Mouse (Mus musculus): ENCODE data around the gene Hmox2. TPM values are rescaled to one million over a fixed set of nuclear protein-coding genes. Genes with fewer than 3 reads are reported as not detected.

Hmox2 gene
- polyA plus RNA-seq, 3 experiments from 2014 or later, result 97.9 to 114 (median 103) TPM

DNA sequence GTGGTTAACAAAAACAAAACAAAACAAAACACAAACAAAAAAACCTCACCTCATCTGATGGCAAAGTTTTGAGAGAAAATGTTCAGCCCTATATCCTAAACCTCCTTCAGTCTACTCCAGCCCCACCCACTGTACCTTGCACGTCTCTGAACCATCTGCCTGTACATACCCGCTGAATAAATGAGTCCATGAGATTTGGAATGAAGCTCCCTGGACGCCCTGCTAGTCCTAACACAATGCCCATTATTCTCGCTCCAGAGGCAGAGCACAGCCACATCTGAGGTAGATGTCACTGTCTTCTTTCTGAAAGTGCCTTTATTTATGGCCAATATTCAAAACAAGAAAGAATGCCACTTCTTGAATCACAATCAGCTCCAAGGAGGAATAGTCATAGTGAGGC, 59.5 kb downstream of the Hmox2 start:
- ATAC-seq, result no peak

DNA sequence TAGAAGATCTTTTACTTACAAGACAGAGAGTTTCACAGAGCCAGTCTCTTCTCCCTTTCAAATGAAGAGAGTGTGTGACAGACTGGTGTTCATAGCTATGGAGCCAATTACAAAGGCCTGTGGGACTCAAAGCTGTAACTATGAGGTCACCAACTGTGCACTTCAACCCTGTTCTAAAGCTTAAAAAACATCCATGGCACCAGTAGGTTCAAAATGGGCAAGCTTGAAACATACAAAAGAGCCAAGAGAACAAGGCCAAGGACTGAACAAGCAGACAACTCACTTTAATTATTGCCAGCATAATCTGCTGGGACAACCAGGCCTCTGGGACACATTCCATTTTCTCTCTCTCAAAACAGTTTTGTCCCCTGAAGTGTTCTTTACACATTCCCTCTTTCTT, 62.0 kb downstream of the Hmox2 start:
- ATAC-seq, result no peak

DNA sequence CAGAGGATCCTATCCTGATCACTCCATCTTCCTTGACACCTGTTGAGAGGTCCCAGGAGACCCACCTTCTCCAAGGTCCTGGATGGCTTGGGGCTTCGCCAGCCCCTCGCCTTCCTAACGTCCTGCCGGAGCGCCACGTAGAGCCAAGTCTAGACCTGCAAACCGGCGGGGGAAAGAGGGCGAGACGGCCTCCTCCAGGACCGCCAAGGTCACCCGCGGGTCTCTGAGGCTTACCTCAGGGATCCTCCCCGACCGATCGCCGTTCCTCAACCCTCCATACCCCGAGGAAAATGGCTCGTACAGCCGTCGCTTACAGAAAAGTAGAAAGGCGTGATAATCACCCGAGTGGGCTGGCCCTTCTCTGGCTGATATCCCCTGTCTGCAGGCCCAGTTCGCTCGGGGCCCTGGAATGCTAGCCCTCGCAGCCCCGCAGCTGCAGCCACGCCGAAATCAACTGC, 63.2 kb downstream of the Hmox2 start:
- peak; percentile 3 for ATAC-seq

DNA sequence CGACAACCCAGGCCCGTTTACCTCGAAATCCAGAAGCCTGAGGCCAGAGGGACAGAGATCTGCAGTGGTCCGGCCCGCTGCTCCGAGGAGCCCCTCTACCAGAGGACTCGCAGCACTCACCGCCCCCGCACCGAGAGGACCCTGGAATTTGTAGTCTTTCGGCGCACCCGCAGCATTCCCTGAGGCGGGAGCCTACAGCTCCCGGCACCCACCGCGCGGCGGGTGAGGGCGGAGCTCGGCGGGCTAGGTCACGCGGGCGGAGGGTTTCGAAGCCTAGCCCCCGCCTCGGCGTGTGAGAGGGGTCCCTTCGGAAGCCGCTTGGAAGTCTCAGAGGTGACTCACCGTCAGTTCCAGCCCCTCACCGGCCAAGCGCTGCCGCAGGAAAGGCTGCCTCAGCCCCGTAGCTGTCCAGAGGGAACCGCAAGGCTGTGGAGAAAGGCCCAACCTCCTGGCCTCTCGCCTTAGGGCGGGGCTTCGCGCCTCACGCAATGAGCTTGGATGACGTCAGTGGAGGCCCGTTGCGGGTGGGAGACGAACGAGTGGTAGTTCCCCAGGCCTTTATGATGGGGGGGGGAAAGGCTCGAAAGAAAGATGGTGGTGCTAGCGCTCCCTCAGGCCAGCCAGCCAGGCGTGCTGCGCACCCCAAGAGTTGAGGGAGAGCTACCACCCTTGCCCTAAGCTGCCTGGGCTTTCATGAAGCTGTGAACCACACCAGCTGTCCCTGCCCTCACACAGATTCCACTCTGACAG, 63.8 kb downstream of the Hmox2 start, which contains the start of gene Cdip1:
Gene Cdip1 (minus strand): TSS at position 483 of the 750 bp plus-strand sequence.
- ATAC-seq, result peak; percentile 92

DNA sequence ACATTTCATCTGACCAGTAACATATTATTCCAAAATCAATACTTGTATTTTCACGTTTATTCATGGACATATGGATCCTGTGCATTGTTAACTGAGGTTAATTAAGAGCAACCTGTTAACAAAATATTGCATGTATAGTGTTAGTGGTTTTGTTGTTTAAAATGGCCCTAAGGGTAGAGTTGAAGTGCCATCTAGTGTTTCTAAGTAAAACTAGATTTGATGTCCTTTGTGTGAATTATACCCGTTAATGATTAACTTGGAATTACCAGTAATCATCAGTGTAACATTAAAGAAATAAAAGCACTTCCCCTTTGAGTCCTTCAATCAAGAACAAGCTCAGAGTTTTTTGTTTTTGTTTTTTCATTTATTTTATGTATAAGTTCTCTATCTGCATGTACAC, 65.2 kb downstream of the Hmox2 start:
- ATAC-seq, result no peak

DNA sequence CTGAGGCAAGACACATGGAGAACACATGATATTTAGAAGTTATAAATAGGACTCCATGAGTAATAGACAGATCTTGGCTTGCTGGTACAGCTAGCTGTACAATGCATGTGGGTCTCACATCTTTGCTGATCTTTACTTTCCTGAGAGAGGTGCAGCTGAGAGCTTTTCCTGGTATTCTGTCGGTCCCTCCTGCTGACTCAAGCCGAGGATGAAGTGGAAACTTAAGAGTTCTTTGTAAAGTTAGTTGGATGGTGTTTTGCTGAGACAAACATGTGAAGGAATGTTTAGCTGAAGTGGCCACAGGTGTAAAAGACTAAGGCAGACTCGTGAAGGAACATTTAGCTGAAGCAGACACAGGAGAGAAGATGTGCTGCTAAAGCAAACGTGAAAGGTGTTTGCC, 70.5 kb downstream of the Hmox2 start:
- no peak for ATAC-seq

Other genes with a start within 250 kb of the Hmox2 start
- under 1 TPM in 2 of 3 experiments, not detected in 1; 0.12 to 0.73 TPM for gene Srl, start 184.5 kb upstream of the Hmox2 start, polyA plus RNA-seq (2017; shearing (Covaris generic))
- 1 to 10 TPM; 3.1 to 5.8 (median 4.2) TPM for gene Tfap4, start 166.5 kb upstream of the Hmox2 start, polyA plus RNA-seq (2017; shearing (Covaris generic))
- gene Glis2, start 131.6 kb upstream of the Hmox2 start, polyA plus RNA-seq (2017; shearing (Covaris generic)), result under 1 TPM; 0.15 to 0.36 (median 0.16) TPM
- 10 to 100 TPM; 17.3 to 41.9 (median 31.7) TPM for gene Pam16, start 101.4 kb upstream of the Hmox2 start, polyA plus RNA-seq (2017; shearing (Covaris generic))
- 1 to 10 TPM in 1 of 3 experiments, under 1 TPM in 2; 0.78 to 1.6 (median 0.84) TPM for gene Vasn, start 86.4 kb upstream of the Hmox2 start, polyA plus RNA-seq (2017; shearing (Covaris generic))
- 10 to 100 TPM; 21.1 to 28.7 (median 25.3) TPM for gene Dnaja3, start 86.4 kb upstream of the Hmox2 start, polyA plus RNA-seq (2017; shearing (Covaris generic))
- 100 to 1,000 TPM in 2 of 3 experiments, 10 to 100 TPM in 1; 94.9 to 137 (median 111) TPM for gene Coro7, start 46.6 kb upstream of the Hmox2 start, polyA plus RNA-seq (2017; shearing (Covaris generic))
- 10 to 100 TPM; 10.0 to 36.5 (median 16.6) TPM for gene Nmral1, start 7.0 kb upstream of the Hmox2 start, polyA plus RNA-seq (2017; shearing (Covaris generic))
- 10 to 100 TPM; 15.0 to 43.1 (median 36.6) TPM for gene Cdip1, start 63.9 kb downstream of the Hmox2 start, polyA plus RNA-seq (2017; shearing (Covaris generic))
- 1 to 10 TPM in 2 of 3 experiments, under 1 TPM in 1; 0.79 to 2.9 (median 1.3) TPM for gene 4930562C15Rik, start 109.1 kb downstream of the Hmox2 start, polyA plus RNA-seq (2017; shearing (Covaris generic))
- 10 to 100 TPM; 19.4 to 25.2 (median 20.9) TPM for gene Ubald1, start 154.0 kb downstream of the Hmox2 start, polyA plus RNA-seq (2017; shearing (Covaris generic))
- 10 to 100 TPM; 18.0 to 42.4 (median 35.7) TPM for gene Mgrn1, start 159.9 kb downstream of the Hmox2 start, polyA plus RNA-seq (2017; shearing (Covaris generic))
- gene Nudt16l1, start 212.4 kb downstream of the Hmox2 start, polyA plus RNA-seq (2017; shearing (Covaris generic)), result 10 to 100 TPM; 81.2 to 97.1 (median 91.3) TPM
- 10 to 100 TPM; 24.4 to 60.3 (median 46.9) TPM for gene Anks3, start 237.8 kb downstream of the Hmox2 start, polyA plus RNA-seq (2017; shearing (Covaris generic))